Comparison of ENCODE assay signal across 8 mouse cellular contexts in genomic region chr5:30111126-30111525, GRCm38 (mm10). TPM values are rescaled to one million over a fixed set of nuclear protein-coding genes. Genes with fewer than 3 reads are reported as not detected.
DNase-seq lines count a peak whose midpoint lies in the region; ATAC-seq and TF ChIP-seq lines count a peak whose summit lies in the region.

No protein-coding gene starts in this region.

- H3K27me3 ChIP-seq in forebrain, embryonic 14.5 days (replicated peaks; ENCODE audit: control insufficient read depth, insufficient read depth, low read length), result peaks cover 6% of the 10 kb centered on the region; the same call in 1 of the 2 replicates
- H3K27me3 ChIP-seq in hindbrain, embryonic 16.5 days (replicated peaks; ENCODE audit: control insufficient read depth, insufficient read depth, low read length), result peaks cover 8% of the 10 kb centered on the region

- peak overlapping the region; percentile 38 for H3K4me2 ChIP-seq in forebrain, embryonic 14.5 days (ENCODE audit: low read length)
- peak overlapping the region; percentile 46 for H3K4me2 ChIP-seq in hindbrain, embryonic 16.5 days (ENCODE audit: low read length)

- no peaks in the 10 kb centered on the region for H3K36me3 ChIP-seq in ES-E14 (ENCODE audit: control insufficient read depth, insufficient read depth, low read length, poor library complexity, severe bottlenecking)
- peaks cover 35% of the 10 kb centered on the region for H3K36me3 ChIP-seq in forebrain, embryonic 14.5 days (ENCODE audit: control insufficient read depth, insufficient read depth, low read length)
- no peaks in the 10 kb centered on the region for H3K36me3 ChIP-seq in hindbrain, embryonic 16.5 days (ENCODE audit: control insufficient read depth, insufficient read depth, low read length)

- peak overlapping the region; percentile 8 to 43; a peak in 2 of 4 replicates for H3K4me3 ChIP-seq in ES-E14 (ENCODE audit: insufficient read depth in 1 of 2, low read depth in 1 of 2, low read length in 2 of 2, poor library complexity in 1 of 2, severe bottlenecking in 1 of 2)
- H3K4me3 ChIP-seq in forebrain, embryonic 14.5 days (ENCODE audit: low read depth, low read length), result no peak overlapping the region
- peak overlapping the region; percentile 2; the same call in 1 of the 2 replicates for H3K4me3 ChIP-seq in hindbrain, embryonic 16.5 days (ENCODE audit: low read length)

- intact Hi-C loops in gastrocnemius, postnatal 14 days (cut with DNase I; ENCODE audit: low total_unique reads), result loop anchor here (10.0 kb wide), 1 partner anchor 286 kb away; no protein-coding TSS in a partner anchor

- H3K9me3 ChIP-seq in ES-E14 (ENCODE audit: control insufficient read depth, insufficient read depth, low read depth, low read length), result no peaks in the 10 kb centered on the region
- no peaks in the 10 kb centered on the region for H3K9me3 ChIP-seq in forebrain, embryonic 14.5 days (replicated peaks; ENCODE audit: control insufficient read depth, low read length)
- no peaks in the 10 kb centered on the region for H3K9me3 ChIP-seq in hindbrain, embryonic 16.5 days (ENCODE audit: control insufficient read depth, low read length)

- DNase-seq in gastrocnemius, postnatal 14 days, result peak; percentile 46
- no peak for DNase-seq in gastrocnemius, postnatal 10 days
- DNase-seq in ES-E14 (ENCODE audit: low read depth, low spot score), result peak; percentile 60
- peak; percentile 69 for DNase-seq in forebrain, embryonic 14.5 days (ENCODE audit: low spot score)
- DNase-seq in lung, postnatal 14 days, result peak; percentile 13
- DNase-seq in ovary, adult 18-20 months (ENCODE audit: low spot score), result no peak
- DNase-seq in thymus, adult 18-20 months, result no peak

- ATAC-seq in forebrain, embryonic 14.5 days, result 0 out of 2 replicates have a peak, but pooled peaks have one; percentile 1
- ATAC-seq in hindbrain, embryonic 16.5 days, result peak; percentile 30

- WGBS in forebrain, embryonic 14.5 days, result 8% methylated on average over 18 of the region's 18 CpGs
- 5% methylated on average over 18 of the region's 18 CpGs for WGBS in hindbrain, embryonic 16.5 days

- no peak overlapping the region for H3K27ac ChIP-seq in ES-E14 (ENCODE audit: insufficient read depth, low read depth, low read length, poor library complexity, severe bottlenecking)
- 0 out of 2 replicates have a peak overlapping the region, but pooled peaks have one; percentile 21 for H3K27ac ChIP-seq in forebrain, embryonic 14.5 days (ENCODE audit: low read depth, low read length)
- H3K27ac ChIP-seq in hindbrain, embryonic 16.5 days (ENCODE audit: low read depth, low read length), result peak overlapping the region; percentile 63

- H3K4me1 ChIP-seq in ES-E14 (ENCODE audit: control insufficient read depth in 2 of 2, insufficient read depth in 2 of 2, low read length in 2 of 2, poor library complexity in 1 of 2), result peaks cover 0 to 24% of the 10 kb centered on the region in 2 experiments; a peak in 3 of 4 replicates
- peaks cover 43% of the 10 kb centered on the region for H3K4me1 ChIP-seq in forebrain, embryonic 14.5 days (ENCODE audit: control insufficient read depth, insufficient read depth, low read length)
- peaks cover 46% of the 10 kb centered on the region for H3K4me1 ChIP-seq in hindbrain, embryonic 16.5 days (ENCODE audit: control insufficient read depth, insufficient read depth, low read depth, low read length)

- no peak overlapping the region for H3K9ac ChIP-seq in ES-E14 (ENCODE audit: insufficient read depth, low read depth, low read length, poor library complexity, severe bottlenecking)
- peak overlapping the region; percentile 29; the same call in 1 of the 2 replicates for H3K9ac ChIP-seq in forebrain, embryonic 14.5 days (ENCODE audit: low read length)
- H3K9ac ChIP-seq in hindbrain, embryonic 16.5 days (ENCODE audit: low read depth, low read length), result peak overlapping the region; percentile 45; the same call in 1 of the 2 replicates

- in situ Hi-C loops in ES-E14 (cut with MboI; ENCODE audit: low sequenced_read_pairs in 2 of 2, unreplicated experiment in 2 of 2), result no loop called here

TF ChIP-seq in ES-E14, 5 proteins besides CTCF, POLR2A, EP300 and RAD21:
- TF ChIP-seq ZC3H11A (IDR thresholded peaks at IDR 0.05; ENCODE audit: borderline replicate concordance, low read depth, low read length), result no peak
- no peak for TF ChIP-seq CHD2 (IDR thresholded peaks at IDR 0.05; ENCODE audit: low read depth, low read length)
- TF ChIP-seq ZNF384 (IDR thresholded peaks at IDR 0.05; ENCODE audit: low read depth, low read length), result no peak
- no peak for TF ChIP-seq MAFK (IDR thresholded peaks at IDR 0.05; ENCODE audit: insufficient read depth, low read depth, low read length)
- no peak for TF ChIP-seq HCFC1 (IDR thresholded peaks at IDR 0.05; ENCODE audit: borderline replicate concordance, insufficient read depth, low read length)

RNA-seq across cellular contexts. Expression of gene 3110082J24Rik, which starts 5.2 kb away (rescaled TPM):
- not detected for total RNA-seq in gastrocnemius, postnatal 14 days (2021)
- not detected for total RNA-seq in gastrocnemius, postnatal 10 days (2021)
- not detected in 2 replicates for total RNA-seq in ES-E14 (2012; rRNA removed)
- polyA plus RNA-seq in forebrain, embryonic 14.5 days (2014; fragmentation: Nextera tagmentation; extraction: Ambion mirVana), result 4.6 and 7.1 TPM in 2 replicates
- polyA plus RNA-seq in hindbrain, embryonic 16.5 days (2015; fragmentation: Nextera tagmentation; extraction: Ambion mirVana), result 3.5 and 4.6 TPM in 2 replicates

RNA-seq across cellular contexts. Expression of gene Garem2, which starts 6.2 kb away (rescaled TPM):
- total RNA-seq in gastrocnemius, postnatal 14 days (2021), result under 1 TPM; 0.04 TPM
- under 1 TPM; 0.12 to 0.18 TPM for total RNA-seq in gastrocnemius, postnatal 10 days (2021)
- 1.7 and 2.0 TPM in 2 replicates for total RNA-seq in ES-E14 (2012; rRNA removed)
- 11.3 and 12.7 TPM in 2 replicates for polyA plus RNA-seq in forebrain, embryonic 14.5 days (2014; fragmentation: Nextera tagmentation; extraction: Ambion mirVana)
- polyA plus RNA-seq in hindbrain, embryonic 16.5 days (2015; fragmentation: Nextera tagmentation; extraction: Ambion mirVana), result 8.6 and 11.8 TPM in 2 replicates

RNA-seq across cellular contexts. Expression of gene Tyms, which starts 37.7 kb away (rescaled TPM):
- 1 to 10 TPM; 6.9 to 7.7 TPM for total RNA-seq in gastrocnemius, postnatal 14 days (2021)
- 10 to 100 TPM; 14.8 to 19.3 TPM for total RNA-seq in gastrocnemius, postnatal 10 days (2021)
- total RNA-seq in ES-E14 (2012; rRNA removed), result 121 and 125 TPM in 2 replicates
- 117 and 142 TPM in 2 replicates for polyA plus RNA-seq in forebrain, embryonic 14.5 days (2014; fragmentation: Nextera tagmentation; extraction: Ambion mirVana)
- polyA plus RNA-seq in hindbrain, embryonic 16.5 days (2015; fragmentation: Nextera tagmentation; extraction: Ambion mirVana), result 39.4 and 48.8 TPM in 2 replicates

RNA-seq across cellular contexts. Expression of gene Hadha, which starts 43.8 kb away (rescaled TPM):
- total RNA-seq in gastrocnemius, postnatal 14 days (2021), result 100 to 1,000 TPM; 271 to 383 TPM
- 100 to 1,000 TPM; 292 to 312 TPM for total RNA-seq in gastrocnemius, postnatal 10 days (2021)
- 101 and 102 TPM in 2 replicates for total RNA-seq in ES-E14 (2012; rRNA removed)
- polyA plus RNA-seq in forebrain, embryonic 14.5 days (2014; fragmentation: Nextera tagmentation; extraction: Ambion mirVana), result 64.9 and 65.8 TPM in 2 replicates
- polyA plus RNA-seq in hindbrain, embryonic 16.5 days (2015; fragmentation: Nextera tagmentation; extraction: Ambion mirVana), result 75.3 and 79.1 TPM in 2 replicates

RNA-seq across cellular contexts. Expression of gene Hadhb, which starts 43.9 kb away (rescaled TPM):
- total RNA-seq in gastrocnemius, postnatal 14 days (2021), result 100 to 1,000 TPM; 258 to 390 TPM
- total RNA-seq in gastrocnemius, postnatal 10 days (2021), result 100 to 1,000 TPM; 239 to 273 TPM
- total RNA-seq in ES-E14 (2012; rRNA removed), result 103 and 110 TPM in 2 replicates
- 75.6 and 80.9 TPM in 2 replicates for polyA plus RNA-seq in forebrain, embryonic 14.5 days (2014; fragmentation: Nextera tagmentation; extraction: Ambion mirVana)
- 66.4 and 70.4 TPM in 2 replicates for polyA plus RNA-seq in hindbrain, embryonic 16.5 days (2015; fragmentation: Nextera tagmentation; extraction: Ambion mirVana)

Comparison
In these comparisons a context has a peak if more than half of its experiments do, and no peak if none do; other contexts are left out.
1. DNase-seq: peak in gastrocnemius, postnatal 14 days (single experiment), ES-E14 (single experiment), forebrain, embryonic 14.5 days (single experiment) and lung, postnatal 14 days (single experiment); none in gastrocnemius, postnatal 10 days (single experiment), ovary, adult 18-20 months (single experiment) and thymus, adult 18-20 months (0 of 2).